Comparison of ENCODE assay signal across 8 mouse cellular contexts in genomic region chr9:115088295-115088993, GRCm38 (mm10).
DNase-seq lines count a peak whose midpoint lies in the region; ATAC-seq and TF ChIP-seq lines count a peak whose summit lies in the region.

No protein-coding gene starts in this region.

- TF ChIP-seq CTCF in Patski (IDR thresholded peaks at IDR 0.05): peak; percentile 77
- TF ChIP-seq CTCF in lung, adult 2 months (IDR thresholded peaks at IDR 0.05; ENCODE audit: insufficient read depth, low read length): peak; percentile 91

- peak; percentile 37 for DNase-seq in Patski (ENCODE audit: low read depth, low spot score)
- DNase-seq in cerebellum, adult 9-10 months: peak; percentile 71
- DNase-seq in frontal cortex, adult 2 months (ENCODE audit: extremely low spot score in 1 of 2, low spot score in 1 of 2): peak; percentile 49 to 80
- DNase-seq in heart, postnatal 4 days: peak; percentile 76
- DNase-seq in layer of hippocampus, adult 18-20 months (ENCODE audit: low spot score in 2 of 2): peak; percentile 31 to 81
- DNase-seq in lung, adult 2 months: peak; percentile 44
- DNase-seq in ovary, postnatal 14 days (ENCODE audit: low spot score): peak; percentile 51
- DNase-seq in thymus, postnatal 25 days: peak; percentile 35

- WGBS in lung, adult 2 months: 37% methylated on average over 17 of the region's 17 CpGs

- CTCF ChIA-PET in Patski (lab: Charles Lee): interaction anchor here (0.7 to 1.8 kb wide), 5 partner anchors 12 to 20 kb away, joined by 3 to 7 read pairs (median 3); no protein-coding TSS in a partner anchor

- in situ Hi-C loops in Patski (cut with MboI; ENCODE audit: low pct_unique_long_range_greater_than_20kb): no loop called here

- no peak for TF ChIP-seq POLR2A in lung, adult 2 months (IDR thresholded peaks at IDR 0.05; ENCODE audit: borderline replicate concordance, extremely low read depth, low read depth, low read length)

- ATAC-seq in Patski: peak; percentile 95

- H3K4me1 ChIP-seq in lung, adult 2 months (ENCODE audit: control insufficient read depth, insufficient read depth, low read length): no peaks in the 10 kb centered on the region

- H3K4me3 ChIP-seq in lung, adult 2 months (replicated peaks; ENCODE audit: extremely low read depth, low read depth, low read length): no peak overlapping the region

- POLR2A ChIA-PET in Patski (lab: Charles Lee): interaction anchor here (0.8 kb wide), 1 partner anchor 16 kb away, joined by 4 read pairs; no protein-coding TSS in a partner anchor

- no peaks in the 10 kb centered on the region for H3K27me3 ChIP-seq in Patski
